Mouse (Mus musculus) liver, embryonic 14.5 days (tissue): ENCODE results near the gene Gm19668. TPM values are rescaled to one million over a fixed set of nuclear protein-coding genes. Genes with fewer than 3 reads are reported as not detected.
"Not testable (repeated sequence)": the region's sequence is repeated elsewhere in the genome, so short reads cannot be mapped to it uniquely, and the experiment has no call there.

Source experiments
- ATAC-seq: fragments of 200-750 bp; cut with Nextera tagmentation; 2 replicates; pipeline ENCODE4 v1.8.0; 2017; ENCODE audit warnings: moderate number of reproducible peaks, mild to moderate bottlenecking, moderate library complexity; ENCODE audit not compliant: insufficient read depth
- DNase-seq, 3 experiments: peaks; one replicate each; pipeline ENCODE4 v3.0.0-alpha.2; 2012 to 2013; ENCODE audit warnings: low read depth in 3 of 3, low spot score in 3 of 3
- H3K27ac ChIP-seq: fragments of 300-500 bp; sonication (generic); 2 replicates; pipeline ENCODE4 v1.5.1; 2014; ENCODE audit warnings: moderate library complexity, mild to moderate bottlenecking, control low read depth, inconsistent platforms
- H3K27me3 ChIP-seq: fragments of 300-500 bp; sonication (generic); 2 replicates; pipeline ENCODE4 v1.6.1; 2014; ENCODE audit warnings: mild to moderate bottlenecking, low read length, moderate library complexity; ENCODE audit not compliant: control insufficient read depth, insufficient read depth
- H3K36me3 ChIP-seq: fragments of 300-500 bp; sonication (generic); replicated peaks from 2 replicates; pipeline ENCODE4 v1.6.1; 2014; ENCODE audit warnings: low read depth; ENCODE audit not compliant: control insufficient read depth, insufficient read depth
- H3K4me1 ChIP-seq, 2 experiments: fragments of 200-500 bp in 1 of 2; fragments of 300-500 bp in 1 of 2; sonication (generic) in 1 of 2; replicated peaks; 2 replicates each; pipeline ENCODE4 v1.6.1; 2012 to 2014; ENCODE audit warnings: antibody characterized with exemption in 1 of 2, inconsistent platforms in 1 of 2, low read length in 1 of 2; ENCODE audit not compliant: control insufficient read depth in 2 of 2, insufficient read depth in 2 of 2
- H3K4me2 ChIP-seq: fragments of 300-500 bp; sonication (generic); 2 replicates; pipeline ENCODE4 v1.6.1; 2014; ENCODE audit warnings: low read depth, mild to moderate bottlenecking, control low read depth, moderate library complexity
- H3K4me3 ChIP-seq, 2 experiments: fragments of 200-500 bp in 1 of 2; fragments of 300-500 bp in 1 of 2; sonication (generic) in 1 of 2; 2 replicates each; pipeline ENCODE4 v1.5.1; 2012 to 2014; ENCODE audit warnings: low read depth in 2 of 2, low read length in 2 of 2, mild to moderate bottlenecking in 2 of 2, control low read depth in 1 of 2, inconsistent platforms in 1 of 2, moderate library complexity in 1 of 2; ENCODE audit not compliant: insufficient read depth in 1 of 2
- H3K9ac ChIP-seq: fragments of 300-500 bp; sonication (generic); replicated peaks from 2 replicates; pipeline ENCODE4 v1.6.1; 2014; ENCODE audit warnings: mild to moderate bottlenecking, control low read depth, moderate library complexity
- H3K9me3 ChIP-seq: fragments of 300-500 bp; sonication (generic); 2 replicates; pipeline ENCODE4 v1.6.1; 2016; ENCODE audit warnings: low read length, mixed read lengths; ENCODE audit not compliant: control insufficient read depth
- CTCF ChIP-seq: IDR thresholded peaks from 2 replicates; pipeline ENCODE4 v1.5.1; 2016; ENCODE audit warnings: antibody characterized with exemption, low read depth, control low read depth
- EP300 ChIP-seq: IDR thresholded peaks from 2 replicates; pipeline ENCODE4 v1.6.1; 2016; ENCODE audit warnings: antibody characterized with exemption, low read depth
- WGBS: fragments of 180-500 bp; shearing (Covaris S2); extraction: QIAGEN DNeasy Blood & Tissue Kit; methylation state at CpG from one replicate; pipeline ENCODE4 v1.1.7; 2014; ENCODE audit not compliant: insufficient replicate concordance; 5-methylcytosine and 5-hydroxymethylcytosine counted together
- polyA plus RNA-seq, 2 experiments: library from polyadenylated mRNA; depleted of rRNA in 1 of 2; stranded (reverse) in 1 of 2; unstranded in 1 of 2; fragments of >200 nt; fragmentation: Nextera tagmentation in 1 of 2; extraction: Ambion mirVana in 1 of 2; gene quantifications; 2 replicates each; pipeline versions ENCODE4 v1.2.1 to v1.2.3; 2012 to 2014

The Gm19668 gene
- polyA plus RNA-seq, 2 experiments: not detected

- no peak overlapping the region for H3K4me3 ChIP-seq
- DNase-seq (no peak), ATAC-seq (no peak)
- H3K4me2 ChIP-seq: no peak overlapping the region
- H3K36me3 ChIP-seq: no peaks in the 10 kb centered on the region
- TF ChIP-seq EP300: no peak
- TF ChIP-seq CTCF: no peak
- no peaks in the 10 kb centered on the region for H3K9me3 ChIP-seq
- H3K27ac ChIP-seq: no peak overlapping the region
- 52% methylated on average over 1 of the region's 1 CpGs for WGBS
- no peaks in the 10 kb centered on the region for H3K27me3 ChIP-seq
- no peak overlapping the region for H3K9ac ChIP-seq
- H3K4me1 ChIP-seq: no peaks in the 10 kb centered on the region
Observed at GRCm38 (mm10) chr10:77769727-77770126, 29.2 kb downstream of the Gm19668 start.

GRCm38 (mm10) chr10:77759582-77759981, 39.4 kb downstream of the Gm19668 start, which contains the start of gene Gm3233:
Gene Gm3233, minus strand, starts transcription at chr10:77759682.
- not testable (repeated sequence) for H3K4me1 ChIP-seq, ATAC-seq, H3K4me2 ChIP-seq, H3K4me3 ChIP-seq, H3K36me3 ChIP-seq, H3K9me3 ChIP-seq, DNase-seq, H3K27me3 ChIP-seq, H3K9ac ChIP-seq, H3K27ac ChIP-seq
- WGBS: no CpG with 5 or more reads among the region's 1 CpGs

DNA sequence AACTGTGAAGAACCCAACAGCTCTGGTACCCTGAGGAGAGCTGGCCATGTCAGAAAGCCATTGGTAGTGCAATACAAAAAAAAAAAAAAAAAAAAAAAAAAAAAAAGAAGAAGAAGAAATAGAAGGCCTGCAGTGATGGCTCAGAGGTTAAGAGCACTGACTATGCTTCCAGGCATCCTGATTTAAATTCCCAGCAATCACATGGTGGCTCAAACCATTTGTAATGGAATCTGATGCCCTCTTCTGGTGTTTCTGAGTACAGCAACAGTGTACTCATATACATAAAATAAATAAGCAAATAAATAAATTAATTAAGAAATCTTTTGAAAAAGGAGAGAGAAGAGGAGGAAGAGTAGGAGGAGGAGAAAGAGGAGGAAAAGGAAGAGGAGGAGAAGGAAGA, 45.5 kb downstream of the Gm19668 start:
- no peak overlapping the region for H3K4me3 ChIP-seq
- no peaks in the 10 kb centered on the region for H3K4me1 ChIP-seq
- no peaks in the 10 kb centered on the region for H3K27me3 ChIP-seq
- H3K27ac ChIP-seq: no peak overlapping the region
- DNase-seq (no peak), ATAC-seq (no peak)
- no peak overlapping the region for H3K4me2 ChIP-seq
- no peak overlapping the region for H3K9ac ChIP-seq
- TF ChIP-seq CTCF: no peak; the same call in 1 of the 2 replicates
- no peak for TF ChIP-seq EP300
- H3K36me3 ChIP-seq: no peaks in the 10 kb centered on the region
- no peaks in the 10 kb centered on the region for H3K9me3 ChIP-seq

GRCm38 (mm10) chr10:77752312-77752711, 46.6 kb downstream of the Gm19668 start:
- not testable (repeated sequence) for ATAC-seq, DNase-seq, H3K27me3 ChIP-seq, H3K9ac ChIP-seq, H3K9me3 ChIP-seq, H3K4me3 ChIP-seq, H3K36me3 ChIP-seq, H3K4me2 ChIP-seq, H3K27ac ChIP-seq, H3K4me1 ChIP-seq
- 42% methylated on average over 3 of the region's 3 CpGs for WGBS

- H3K4me3 ChIP-seq, H3K36me3 ChIP-seq, H3K27ac ChIP-seq, H3K9me3 ChIP-seq, H3K9ac ChIP-seq, H3K4me1 ChIP-seq, H3K4me2 ChIP-seq, DNase-seq, ATAC-seq, H3K27me3 ChIP-seq: not testable (repeated sequence)
- 60% methylated on average over 1 of the region's 1 CpGs for WGBS
Observed at GRCm38 (mm10) chr10:77751254-77751653, 47.7 kb downstream of the Gm19668 start, which contains the start of gene Gm9736. Gene Gm9736, minus strand, starts transcription at chr10:77751354.

- H3K27ac ChIP-seq, H3K4me2 ChIP-seq, H3K4me1 ChIP-seq, H3K36me3 ChIP-seq, ATAC-seq, H3K4me3 ChIP-seq, H3K9me3 ChIP-seq, H3K27me3 ChIP-seq, H3K9ac ChIP-seq, DNase-seq: not testable (repeated sequence)
- WGBS: 58% methylated on average over 1 of the region's 1 CpGs
Observed at GRCm38 (mm10) chr10:77750686-77751085, 48.2 kb downstream of the Gm19668 start.

Other genes starting within 250 kb of the Gm19668 start
Only the 30 nearest of the 33 such genes appear.
- 74.1 and 109 TPM in 2 replicates for gene Sumo3, start 193.0 kb downstream of the Gm19668 start, polyA plus RNA-seq (2012; rRNA removed)
- 82.5 and 87.7 TPM in 2 replicates for gene Sumo3, start 193.0 kb downstream of the Gm19668 start, polyA plus RNA-seq (2014; fragmentation: Nextera tagmentation; extraction: Ambion mirVana)
- gene Gm49325, start 192.9 kb downstream of the Gm19668 start, polyA plus RNA-seq (2012; rRNA removed): 0.09 TPM in 1 of 2 replicates, not detected in the other
- not detected in 2 replicates for gene Gm49325, start 192.9 kb downstream of the Gm19668 start, polyA plus RNA-seq (2014; fragmentation: Nextera tagmentation; extraction: Ambion mirVana)
- gene Ube2g2, start 176.9 kb downstream of the Gm19668 start, polyA plus RNA-seq (2012; rRNA removed): 19.3 TPM in 2 replicates
- gene Ube2g2, start 176.9 kb downstream of the Gm19668 start, polyA plus RNA-seq (2014; fragmentation: Nextera tagmentation; extraction: Ambion mirVana): 25.3 and 27.1 TPM in 2 replicates
- 0.03 TPM in 1 of 2 replicates, not detected in the other for gene Tspear, start 112.6 kb downstream of the Gm19668 start, polyA plus RNA-seq (2012; rRNA removed)
- gene Tspear, start 112.6 kb downstream of the Gm19668 start, polyA plus RNA-seq (2014; fragmentation: Nextera tagmentation; extraction: Ambion mirVana): not detected in 2 replicates
- not detected in 2 replicates for gene Gm19402, start 108.4 kb downstream of the Gm19668 start, polyA plus RNA-seq (2012; rRNA removed)
- gene Gm19402, start 108.4 kb downstream of the Gm19668 start, polyA plus RNA-seq (2014; fragmentation: Nextera tagmentation; extraction: Ambion mirVana): not detected in 2 replicates
- not detected in 2 replicates for gene Gm9508, start 101.9 kb downstream of the Gm19668 start, polyA plus RNA-seq (2012; rRNA removed)
- not detected in 2 replicates for gene Gm9508, start 101.9 kb downstream of the Gm19668 start, polyA plus RNA-seq (2014; fragmentation: Nextera tagmentation; extraction: Ambion mirVana)
- gene Gm10272, start 92.5 kb downstream of the Gm19668 start, polyA plus RNA-seq (2012; rRNA removed): not detected in 2 replicates
- not detected in 2 replicates for gene Gm10272, start 92.5 kb downstream of the Gm19668 start, polyA plus RNA-seq (2014; fragmentation: Nextera tagmentation; extraction: Ambion mirVana)
- not detected in 2 replicates for gene Gm10024, start 87.7 kb downstream of the Gm19668 start, polyA plus RNA-seq (2012; rRNA removed)
- not detected in 2 replicates for gene Gm10024, start 87.7 kb downstream of the Gm19668 start, polyA plus RNA-seq (2014; fragmentation: Nextera tagmentation; extraction: Ambion mirVana)
- not detected in 2 replicates for gene Gm10142, start 83.3 kb downstream of the Gm19668 start, polyA plus RNA-seq (2012; rRNA removed)
- not detected in 2 replicates for gene Gm10142, start 83.3 kb downstream of the Gm19668 start, polyA plus RNA-seq (2014; fragmentation: Nextera tagmentation; extraction: Ambion mirVana)
- not detected in 2 replicates for gene Krtap12-1, start 78.5 kb downstream of the Gm19668 start, polyA plus RNA-seq (2012; rRNA removed)
- not detected in 2 replicates for gene Krtap12-1, start 78.5 kb downstream of the Gm19668 start, polyA plus RNA-seq (2014; fragmentation: Nextera tagmentation; extraction: Ambion mirVana)
- gene Gm10100, start 72.6 kb downstream of the Gm19668 start, polyA plus RNA-seq (2012; rRNA removed): not detected in 2 replicates
- not detected in 2 replicates for gene Gm10100, start 72.6 kb downstream of the Gm19668 start, polyA plus RNA-seq (2014; fragmentation: Nextera tagmentation; extraction: Ambion mirVana)
- gene Gm18596, start 56.5 kb downstream of the Gm19668 start, polyA plus RNA-seq (2012; rRNA removed): not detected in 2 replicates
- not detected in 2 replicates for gene Gm18596, start 56.5 kb downstream of the Gm19668 start, polyA plus RNA-seq (2014; fragmentation: Nextera tagmentation; extraction: Ambion mirVana)
- not detected in 2 replicates for gene Gm9736, start 47.8 kb downstream of the Gm19668 start, polyA plus RNA-seq (2012; rRNA removed)
- gene Gm9736, start 47.8 kb downstream of the Gm19668 start, polyA plus RNA-seq (2014; fragmentation: Nextera tagmentation; extraction: Ambion mirVana): not detected in 2 replicates
- not detected in 2 replicates for gene Gm3233, start 39.5 kb downstream of the Gm19668 start, polyA plus RNA-seq (2012; rRNA removed)
- not detected in 2 replicates for gene Gm3233, start 39.5 kb downstream of the Gm19668 start, polyA plus RNA-seq (2014; fragmentation: Nextera tagmentation; extraction: Ambion mirVana)
- not detected in 2 replicates for gene Gm3238, start 27.8 kb downstream of the Gm19668 start, polyA plus RNA-seq (2012; rRNA removed)
- not detected in 2 replicates for gene Gm3238, start 27.8 kb downstream of the Gm19668 start, polyA plus RNA-seq (2014; fragmentation: Nextera tagmentation; extraction: Ambion mirVana)
- gene Gm7138, start 22.2 kb downstream of the Gm19668 start, polyA plus RNA-seq (2012; rRNA removed): not detected in 2 replicates
- gene Gm7138, start 22.2 kb downstream of the Gm19668 start, polyA plus RNA-seq (2014; fragmentation: Nextera tagmentation; extraction: Ambion mirVana): not detected in 2 replicates
- not detected in 2 replicates for gene Gm3250, start 16.6 kb downstream of the Gm19668 start, polyA plus RNA-seq (2012; rRNA removed)
- gene Gm3250, start 16.6 kb downstream of the Gm19668 start, polyA plus RNA-seq (2014; fragmentation: Nextera tagmentation; extraction: Ambion mirVana): not detected in 2 replicates
- not detected in 2 replicates for gene Gm7137, start 10.9 kb downstream of the Gm19668 start, polyA plus RNA-seq (2012; rRNA removed)
- gene Gm7137, start 10.9 kb downstream of the Gm19668 start, polyA plus RNA-seq (2014; fragmentation: Nextera tagmentation; extraction: Ambion mirVana): not detected in 2 replicates
- gene Gm9639, start 4.1 kb downstream of the Gm19668 start, polyA plus RNA-seq (2012; rRNA removed): not detected in 2 replicates
- not detected in 2 replicates for gene Gm9639, start 4.1 kb downstream of the Gm19668 start, polyA plus RNA-seq (2014; fragmentation: Nextera tagmentation; extraction: Ambion mirVana)
- gene Gm9507, start 12.7 kb upstream of the Gm19668 start, polyA plus RNA-seq (2012; rRNA removed): not detected in 2 replicates
- gene Gm9507, start 12.7 kb upstream of the Gm19668 start, polyA plus RNA-seq (2014; fragmentation: Nextera tagmentation; extraction: Ambion mirVana): not detected in 2 replicates
- gene Gm2696, start 15.5 kb upstream of the Gm19668 start, polyA plus RNA-seq (2012; rRNA removed): not detected in 2 replicates
- gene Gm2696, start 15.5 kb upstream of the Gm19668 start, polyA plus RNA-seq (2014; fragmentation: Nextera tagmentation; extraction: Ambion mirVana): not detected in 2 replicates
- not detected in 2 replicates for gene Krtap10-4, start 28.0 kb upstream of the Gm19668 start, polyA plus RNA-seq (2012; rRNA removed)
- gene Krtap10-4, start 28.0 kb upstream of the Gm19668 start, polyA plus RNA-seq (2014; fragmentation: Nextera tagmentation; extraction: Ambion mirVana): not detected in 2 replicates
- not detected in 2 replicates for gene Krtap10-10, start 36.8 kb upstream of the Gm19668 start, polyA plus RNA-seq (2012; rRNA removed)
- not detected in 2 replicates for gene Krtap10-10, start 36.8 kb upstream of the Gm19668 start, polyA plus RNA-seq (2014; fragmentation: Nextera tagmentation; extraction: Ambion mirVana)
- not detected in 2 replicates for gene Gm36176, start 47.7 kb upstream of the Gm19668 start, polyA plus RNA-seq (2012; rRNA removed)
- gene Gm36176, start 47.7 kb upstream of the Gm19668 start, polyA plus RNA-seq (2014; fragmentation: Nextera tagmentation; extraction: Ambion mirVana): not detected in 2 replicates
- gene Gm10318, start 53.7 kb upstream of the Gm19668 start, polyA plus RNA-seq (2012; rRNA removed): not detected in 2 replicates
- gene Gm10318, start 53.7 kb upstream of the Gm19668 start, polyA plus RNA-seq (2014; fragmentation: Nextera tagmentation; extraction: Ambion mirVana): not detected in 2 replicates
- not detected in 2 replicates for gene Gm3285, start 62.8 kb upstream of the Gm19668 start, polyA plus RNA-seq (2012; rRNA removed)
- not detected in 2 replicates for gene Gm3285, start 62.8 kb upstream of the Gm19668 start, polyA plus RNA-seq (2014; fragmentation: Nextera tagmentation; extraction: Ambion mirVana)
- gene Lrrc3, start 103.4 kb upstream of the Gm19668 start, polyA plus RNA-seq (2012; rRNA removed): 6.7 and 8.4 TPM in 2 replicates
- 8.0 and 8.9 TPM in 2 replicates for gene Lrrc3, start 103.4 kb upstream of the Gm19668 start, polyA plus RNA-seq (2014; fragmentation: Nextera tagmentation; extraction: Ambion mirVana)
- gene Trpm2, start 171.4 kb upstream of the Gm19668 start, polyA plus RNA-seq (2012; rRNA removed): 1.1 TPM in 2 replicates
- gene Trpm2, start 171.4 kb upstream of the Gm19668 start, polyA plus RNA-seq (2014; fragmentation: Nextera tagmentation; extraction: Ambion mirVana): 1.4 and 1.5 TPM in 2 replicates
- 4.5 and 4.7 TPM in 2 replicates for gene 1810043G02Rik, start 179.4 kb upstream of the Gm19668 start, polyA plus RNA-seq (2012; rRNA removed)
- 4.2 and 4.5 TPM in 2 replicates for gene 1810043G02Rik, start 179.4 kb upstream of the Gm19668 start, polyA plus RNA-seq (2014; fragmentation: Nextera tagmentation; extraction: Ambion mirVana)
- gene Pfkl, start 210.9 kb upstream of the Gm19668 start, polyA plus RNA-seq (2012; rRNA removed): 41.7 and 46.7 TPM in 2 replicates
- 63.1 and 66.8 TPM in 2 replicates for gene Pfkl, start 210.9 kb upstream of the Gm19668 start, polyA plus RNA-seq (2014; fragmentation: Nextera tagmentation; extraction: Ambion mirVana)